Mouse (Mus musculus): ENCODE results near the gene Gm5134. TPM values are rescaled to one million over a fixed set of nuclear protein-coding genes. Genes with fewer than 3 reads are reported as not detected.

Gm5134 gene
- polyA plus RNA-seq, 1 experiment from 2014 or later: not detected

- Histone ChIP-seq H3K27me3 (ENCODE audit: control insufficient read depth, insufficient read depth, low read length) (no peaks in the 10 kb centered on the region), H3K9me3 (replicated peaks; ENCODE audit: control insufficient read depth, low read length) (no peaks in the 10 kb centered on the region), H3K4me2 (ENCODE audit: low read depth, low read length) (peak overlapping the region; percentile 75), H3K27ac (replicated peaks; ENCODE audit: low read depth, low read length) (peak overlapping the region; percentile 95; the same call in 1 of the 2 replicates), H3K4me1 (ENCODE audit: control insufficient read depth, insufficient read depth, low read length) (no peaks in the 10 kb centered on the region), H3K36me3 (replicated peaks; ENCODE audit: control insufficient read depth, insufficient read depth, low read depth, low read length) (no peaks in the 10 kb centered on the region), H3K4me3 (ENCODE audit: low read depth, low read length) (peak overlapping the region; percentile 95), H3K9ac (replicated peaks; ENCODE audit: low read length) (peak overlapping the region; percentile 98)
- DNase-seq (ENCODE audit: low spot score) (no peak), ATAC-seq (replicated peaks; ENCODE audit: insufficient number of reproducible peaks, low FRiP score, low TSS enrichment, low read depth) (peak; percentile 31)
- WGBS: 6% methylated on average over 22 of the region's 22 CpGs
These were observed 32.4 kb upstream of the Gm5134 start for GRCm38 (mm10) chr10:75921726-75922560.

GRCm38 (mm10) chr10:75924324-75924723, 30.0 kb upstream of the Gm5134 start:
- 71% methylated on average over 2 of the region's 2 CpGs for WGBS
- no peaks in the 10 kb centered on the region for H3K27me3 ChIP-seq (ENCODE audit: control insufficient read depth, insufficient read depth, low read length)
- H3K9ac ChIP-seq (replicated peaks; ENCODE audit: low read length): no peak overlapping the region
- no peaks in the 10 kb centered on the region for H3K36me3 ChIP-seq (replicated peaks; ENCODE audit: control insufficient read depth, insufficient read depth, low read depth, low read length)
- no peak overlapping the region for H3K4me3 ChIP-seq (ENCODE audit: low read depth, low read length)
- no peak overlapping the region for H3K4me2 ChIP-seq (ENCODE audit: low read depth, low read length)
- ATAC-seq (replicated peaks; ENCODE audit: insufficient number of reproducible peaks, low FRiP score, low TSS enrichment, low read depth) (no peak), DNase-seq (ENCODE audit: low spot score) (no peak)
- H3K27ac ChIP-seq (replicated peaks; ENCODE audit: low read depth, low read length): no peak overlapping the region
- H3K4me1 ChIP-seq (ENCODE audit: control insufficient read depth, insufficient read depth, low read length): no peaks in the 10 kb centered on the region
- H3K9me3 ChIP-seq (replicated peaks; ENCODE audit: control insufficient read depth, low read length): no peaks in the 10 kb centered on the region

GRCm38 (mm10) chr10:75926396-75926795, 27.9 kb upstream of the Gm5134 start:
- no peaks in the 10 kb centered on the region for H3K9me3 ChIP-seq (replicated peaks; ENCODE audit: control insufficient read depth, low read length)
- no peaks in the 10 kb centered on the region for H3K36me3 ChIP-seq (replicated peaks; ENCODE audit: control insufficient read depth, insufficient read depth, low read depth, low read length)
- no peak overlapping the region for H3K27ac ChIP-seq (replicated peaks; ENCODE audit: low read depth, low read length)
- H3K9ac ChIP-seq (replicated peaks; ENCODE audit: low read length): no peak overlapping the region
- 75% methylated on average over 13 of the region's 13 CpGs for whole genome bisulfite sequencing
- peaks cover 4% of the 10 kb centered on the region for H3K4me1 ChIP-seq (ENCODE audit: control insufficient read depth, insufficient read depth, low read length)
- no peak overlapping the region for H3K4me2 ChIP-seq (ENCODE audit: low read depth, low read length)
- no peak overlapping the region for H3K4me3 ChIP-seq (ENCODE audit: low read depth, low read length)
- ATAC-seq (replicated peaks; ENCODE audit: insufficient number of reproducible peaks, low FRiP score, low TSS enrichment, low read depth) (no peak), DNase-seq (ENCODE audit: low spot score) (no peak)
- peaks cover 1% of the 10 kb centered on the region for H3K27me3 ChIP-seq (ENCODE audit: control insufficient read depth, insufficient read depth, low read length)

GRCm38 (mm10) chr10:75930304-75930703, 24.0 kb upstream of the Gm5134 start:
- Histone ChIP-seq H3K27ac (replicated peaks; ENCODE audit: low read depth, low read length) (no peak overlapping the region), H3K9ac (replicated peaks; ENCODE audit: low read length) (no peak overlapping the region), H3K27me3 (ENCODE audit: control insufficient read depth, insufficient read depth, low read length) (peaks cover 2% of the 10 kb centered on the region), H3K4me3 (ENCODE audit: low read depth, low read length) (no peak overlapping the region), H3K4me2 (ENCODE audit: low read depth, low read length) (peak overlapping the region; percentile 8; the same call in 1 of the 2 replicates), H3K9me3 (replicated peaks; ENCODE audit: control insufficient read depth, low read length) (no peaks in the 10 kb centered on the region), H3K4me1 (ENCODE audit: control insufficient read depth, insufficient read depth, low read length) (peaks cover 8% of the 10 kb centered on the region), H3K36me3 (replicated peaks; ENCODE audit: control insufficient read depth, insufficient read depth, low read depth, low read length) (no peaks in the 10 kb centered on the region)
- DNase-seq (ENCODE audit: low spot score) (no peak), ATAC-seq (replicated peaks; ENCODE audit: insufficient number of reproducible peaks, low FRiP score, low TSS enrichment, low read depth) (no peak)
- 23% methylated on average over 6 of the region's 6 CpGs for WGBS

- Histone ChIP-seq H3K4me1 (ENCODE audit: control insufficient read depth, insufficient read depth, low read length) (peaks cover 8% of the 10 kb centered on the region), H3K9me3 (replicated peaks; ENCODE audit: control insufficient read depth, low read length) (no peaks in the 10 kb centered on the region), H3K27me3 (ENCODE audit: control insufficient read depth, insufficient read depth, low read length) (peaks cover 10% of the 10 kb centered on the region), H3K27ac (replicated peaks; ENCODE audit: low read depth, low read length) (no peak overlapping the region), H3K4me2 (ENCODE audit: low read depth, low read length) (peak overlapping the region; percentile 96), H3K9ac (replicated peaks; ENCODE audit: low read length) (peak overlapping the region; percentile 93), H3K36me3 (replicated peaks; ENCODE audit: control insufficient read depth, insufficient read depth, low read depth, low read length) (no peaks in the 10 kb centered on the region), H3K4me3 (ENCODE audit: low read depth, low read length) (peak overlapping the region; percentile 64)
- WGBS: 14% methylated on average over 7 of the region's 7 CpGs
- ATAC-seq (replicated peaks; ENCODE audit: insufficient number of reproducible peaks, low FRiP score, low TSS enrichment, low read depth) (no peak), DNase-seq (ENCODE audit: low spot score) (no peak)
These were observed 23.0 kb upstream of the Gm5134 start for GRCm38 (mm10) chr10:75931311-75931710.

GRCm38 (mm10) chr10:75932081-75932678, 22.1 kb upstream of the Gm5134 start:
- whole genome bisulfite sequencing: 1% methylated on average over 30 of the region's 44 CpGs
- 0 out of 2 replicates have a peak overlapping the region, but pooled peaks have one; percentile 49 for H3K27ac ChIP-seq (replicated peaks; ENCODE audit: low read depth, low read length)
- H3K9me3 ChIP-seq (replicated peaks; ENCODE audit: control insufficient read depth, low read length): no peaks in the 10 kb centered on the region
- H3K4me3 ChIP-seq (ENCODE audit: low read depth, low read length): peak overlapping the region; percentile 64
- peak overlapping the region; percentile 93 for H3K9ac ChIP-seq (replicated peaks; ENCODE audit: low read length)
- no peaks in the 10 kb centered on the region for H3K36me3 ChIP-seq (replicated peaks; ENCODE audit: control insufficient read depth, insufficient read depth, low read depth, low read length)
- H3K27me3 ChIP-seq (ENCODE audit: control insufficient read depth, insufficient read depth, low read length): peaks cover 16% of the 10 kb centered on the region
- peak; percentile 80 for DNase-seq (ENCODE audit: low spot score)
- peak overlapping the region; percentile 96 for H3K4me2 ChIP-seq (ENCODE audit: low read depth, low read length)
- H3K4me1 ChIP-seq (ENCODE audit: control insufficient read depth, insufficient read depth, low read length): peaks cover 8% of the 10 kb centered on the region
- ATAC-seq (replicated peaks; ENCODE audit: insufficient number of reproducible peaks, low FRiP score, low TSS enrichment, low read depth): peak; percentile 80

GRCm38 (mm10) chr10:75932891-75933290, 21.4 kb upstream of the Gm5134 start, which contains the start of gene Chchd10:
Chchd10 (plus strand) TSS chr10:75933130.
- Histone ChIP-seq H3K36me3 (replicated peaks; ENCODE audit: control insufficient read depth, insufficient read depth, low read depth, low read length) (no peaks in the 10 kb centered on the region), H3K27ac (replicated peaks; ENCODE audit: low read depth, low read length) (0 out of 2 replicates have a peak within 1 kb of the TSS, but pooled peaks have one; percentile 49), H3K9ac (replicated peaks; ENCODE audit: low read length) (peak within 1 kb of the TSS; percentile 93), H3K27me3 (ENCODE audit: control insufficient read depth, insufficient read depth, low read length) (peaks cover 17% of the 10 kb centered on the region), H3K4me3 (ENCODE audit: low read depth, low read length) (peak within 1 kb of the TSS; percentile 64), H3K4me1 (ENCODE audit: control insufficient read depth, insufficient read depth, low read length) (peaks cover 8% of the 10 kb centered on the region), H3K4me2 (ENCODE audit: low read depth, low read length) (peak within 1 kb of the TSS; percentile 96), H3K9me3 (replicated peaks; ENCODE audit: control insufficient read depth, low read length) (no peaks in the 10 kb centered on the region)
- 20% methylated on average over 6 of the region's 6 CpGs for WGBS
- no peak for ATAC-seq (replicated peaks; ENCODE audit: insufficient number of reproducible peaks, low FRiP score, low TSS enrichment, low read depth)
- no peak for DNase-seq (ENCODE audit: low spot score)

GRCm38 (mm10) chr10:75934991-75935390, 19.3 kb upstream of the Gm5134 start:
- Histone ChIP-seq H3K27me3 (ENCODE audit: control insufficient read depth, insufficient read depth, low read length) (peaks cover 17% of the 10 kb centered on the region), H3K9ac (replicated peaks; ENCODE audit: low read length) (no peak overlapping the region), H3K36me3 (replicated peaks; ENCODE audit: control insufficient read depth, insufficient read depth, low read depth, low read length) (no peaks in the 10 kb centered on the region), H3K4me3 (ENCODE audit: low read depth, low read length) (peak overlapping the region; percentile 43), H3K9me3 (replicated peaks; ENCODE audit: control insufficient read depth, low read length) (no peaks in the 10 kb centered on the region), H3K27ac (replicated peaks; ENCODE audit: low read depth, low read length) (no peak overlapping the region), H3K4me2 (ENCODE audit: low read depth, low read length) (peak overlapping the region; percentile 87), H3K4me1 (ENCODE audit: control insufficient read depth, insufficient read depth, low read length) (peaks cover 8% of the 10 kb centered on the region)
- ATAC-seq (replicated peaks; ENCODE audit: insufficient number of reproducible peaks, low FRiP score, low TSS enrichment, low read depth): no peak
- DNase-seq (ENCODE audit: low spot score): no peak
- 87% methylated on average over 1 of the region's 1 CpGs for WGBS
